Mouse (Mus musculus): ENCODE measurements at regions not wholly inside any gene's neighbourhood (a gene's known extent, or its start where the extent isn't known, plus 50 kb on each side); places are given as distances from the start of the nearest gene placed in this dataset.

GRCm38 (mm10) chr8:28341236-28341635, 893.8 kb downstream of the Poteg start:
- H3K4me3 ChIP-seq (ENCODE audit: low read length): no peak overlapping the region
- no peak overlapping the region for H3K27ac ChIP-seq (ENCODE audit: low read depth, low read length)
- 88% methylated on average over 11 of the region's 11 CpGs for WGBS
- H3K9me3 ChIP-seq (ENCODE audit: control insufficient read depth, low read length): no peaks in the 10 kb centered on the region
- H3K9ac ChIP-seq (ENCODE audit: low read depth, low read length): no peak overlapping the region
- no peaks in the 10 kb centered on the region for H3K4me1 ChIP-seq (ENCODE audit: control insufficient read depth, insufficient read depth, low read length)
- no peak overlapping the region for H3K4me2 ChIP-seq (replicated peaks; ENCODE audit: low read depth, low read length)
- no peaks in the 10 kb centered on the region for H3K27me3 ChIP-seq (ENCODE audit: control insufficient read depth, insufficient read depth, low read length)
- no peaks in the 10 kb centered on the region for H3K36me3 ChIP-seq (ENCODE audit: control insufficient read depth, insufficient read depth, low read length)
- no peak for ATAC-seq (ENCODE audit: low FRiP score, low TSS enrichment)

- H3K4me3 ChIP-seq (ENCODE audit: low read length): no peak overlapping the region
- no peaks in the 10 kb centered on the region for H3K36me3 ChIP-seq (ENCODE audit: control insufficient read depth, insufficient read depth, low read length)
- no peak overlapping the region for H3K4me2 ChIP-seq (replicated peaks; ENCODE audit: low read depth, low read length)
- no peak for ATAC-seq (ENCODE audit: low FRiP score, low TSS enrichment)
- H3K9me3 ChIP-seq (ENCODE audit: control insufficient read depth, low read length): no peaks in the 10 kb centered on the region
- H3K9ac ChIP-seq (ENCODE audit: low read depth, low read length): no peak overlapping the region
- no peaks in the 10 kb centered on the region for H3K27me3 ChIP-seq (ENCODE audit: control insufficient read depth, insufficient read depth, low read length)
- no peak overlapping the region for H3K27ac ChIP-seq (ENCODE audit: low read depth, low read length)
- H3K4me1 ChIP-seq (ENCODE audit: control insufficient read depth, insufficient read depth, low read length): no peaks in the 10 kb centered on the region
These were observed 919.0 kb downstream of the Poteg start for GRCm38 (mm10) chr8:28366470-28366869.

GRCm38 (mm10) chr8:28367361-28367760, 919.9 kb downstream of the Poteg start:
- no peak for ATAC-seq (ENCODE audit: low FRiP score, low TSS enrichment)
- Histone ChIP-seq H3K36me3 (ENCODE audit: control insufficient read depth, insufficient read depth, low read length) (no peaks in the 10 kb centered on the region), H3K27ac (ENCODE audit: low read depth, low read length) (no peak overlapping the region), H3K27me3 (ENCODE audit: control insufficient read depth, insufficient read depth, low read length) (no peaks in the 10 kb centered on the region), H3K4me2 (replicated peaks; ENCODE audit: low read depth, low read length) (no peak overlapping the region), H3K4me3 (ENCODE audit: low read length) (no peak overlapping the region), H3K4me1 (ENCODE audit: control insufficient read depth, insufficient read depth, low read length) (no peaks in the 10 kb centered on the region), H3K9ac (ENCODE audit: low read depth, low read length) (no peak overlapping the region), H3K9me3 (ENCODE audit: control insufficient read depth, low read length) (no peaks in the 10 kb centered on the region)
- WGBS: 77% methylated on average over 3 of the region's 3 CpGs

GRCm38 (mm10) chr8:28371752-28372151, 924.3 kb downstream of the Poteg start:
- no peaks in the 10 kb centered on the region for H3K27me3 ChIP-seq (ENCODE audit: control insufficient read depth, insufficient read depth, low read length)
- WGBS: 72% methylated on average over 1 of the region's 1 CpGs
- ATAC-seq (ENCODE audit: low FRiP score, low TSS enrichment): no peak
- H3K9me3 ChIP-seq (ENCODE audit: control insufficient read depth, low read length): no peaks in the 10 kb centered on the region
- no peak overlapping the region for H3K4me2 ChIP-seq (replicated peaks; ENCODE audit: low read depth, low read length)
- no peak overlapping the region for H3K27ac ChIP-seq (ENCODE audit: low read depth, low read length)
- H3K4me3 ChIP-seq (ENCODE audit: low read length): no peak overlapping the region
- H3K9ac ChIP-seq (ENCODE audit: low read depth, low read length): no peak overlapping the region
- H3K4me1 ChIP-seq (ENCODE audit: control insufficient read depth, insufficient read depth, low read length): no peaks in the 10 kb centered on the region
- no peaks in the 10 kb centered on the region for H3K36me3 ChIP-seq (ENCODE audit: control insufficient read depth, insufficient read depth, low read length)

GRCm38 (mm10) chr8:28400141-28400540, 952.7 kb downstream of the Poteg start:
- no peak for ATAC-seq (ENCODE audit: low FRiP score, low TSS enrichment)

GRCm38 (mm10) chr8:28427544-28428135, 980.2 kb downstream of the Poteg start:
- Histone ChIP-seq H3K9ac (ENCODE audit: low read depth, low read length) (no peak overlapping the region), H3K4me1 (ENCODE audit: control insufficient read depth, insufficient read depth, low read length) (no peaks in the 10 kb centered on the region), H3K4me2 (replicated peaks; ENCODE audit: low read depth, low read length) (no peak overlapping the region), H3K27me3 (ENCODE audit: control insufficient read depth, insufficient read depth, low read length) (no peaks in the 10 kb centered on the region), H3K9me3 (ENCODE audit: control insufficient read depth, low read length) (no peaks in the 10 kb centered on the region), H3K4me3 (ENCODE audit: low read length) (no peak overlapping the region), H3K36me3 (ENCODE audit: control insufficient read depth, insufficient read depth, low read length) (no peaks in the 10 kb centered on the region), H3K27ac (ENCODE audit: low read depth, low read length) (no peak overlapping the region)
- no peak for ATAC-seq (ENCODE audit: low FRiP score, low TSS enrichment)
- 71% methylated on average over 7 of the region's 7 CpGs for WGBS

More at GRCm38 (mm10) chr8:28400141-28400540, 952.7 kb downstream of the Poteg start:
- WGBS: 70% methylated on average over 1 of the region's 1 CpGs
- no peaks in the 10 kb centered on the region for H3K4me1 ChIP-seq (ENCODE audit: control insufficient read depth, insufficient read depth, low read length)
- H3K27ac ChIP-seq (ENCODE audit: low read depth, low read length): no peak overlapping the region
- H3K4me2 ChIP-seq (replicated peaks; ENCODE audit: low read depth, low read length): no peak overlapping the region
- H3K27me3 ChIP-seq (ENCODE audit: control insufficient read depth, insufficient read depth, low read length): no peaks in the 10 kb centered on the region
- H3K9me3 ChIP-seq (ENCODE audit: control insufficient read depth, low read length): no peaks in the 10 kb centered on the region
- no peaks in the 10 kb centered on the region for H3K36me3 ChIP-seq (ENCODE audit: control insufficient read depth, insufficient read depth, low read length)
- H3K9ac ChIP-seq (ENCODE audit: low read depth, low read length): no peak overlapping the region
- H3K4me3 ChIP-seq (ENCODE audit: low read length): no peak overlapping the region

- ATAC-seq (ENCODE audit: low FRiP score, low TSS enrichment): no peak
- WGBS: 87% methylated on average over 2 of the region's 2 CpGs
- no peaks in the 10 kb centered on the region for H3K36me3 ChIP-seq (ENCODE audit: control insufficient read depth, insufficient read depth, low read length)
- no peak overlapping the region for H3K4me2 ChIP-seq (replicated peaks; ENCODE audit: low read depth, low read length)
- H3K9me3 ChIP-seq (ENCODE audit: control insufficient read depth, low read length): no peaks in the 10 kb centered on the region
- no peaks in the 10 kb centered on the region for H3K27me3 ChIP-seq (ENCODE audit: control insufficient read depth, insufficient read depth, low read length)
- H3K9ac ChIP-seq (ENCODE audit: low read depth, low read length): no peak overlapping the region
- no peaks in the 10 kb centered on the region for H3K4me1 ChIP-seq (ENCODE audit: control insufficient read depth, insufficient read depth, low read length)
- no peak overlapping the region for H3K4me3 ChIP-seq (ENCODE audit: low read length)
- H3K27ac ChIP-seq (ENCODE audit: low read depth, low read length): no peak overlapping the region
These were observed 1025.7 kb downstream of the Poteg start for GRCm38 (mm10) chr8:28473190-28473589.

GRCm38 (mm10) chr8:28487913-28488312, 1040.4 kb downstream of the Poteg start:
- Histone ChIP-seq H3K27ac (ENCODE audit: low read depth, low read length) (no peak overlapping the region), H3K4me2 (replicated peaks; ENCODE audit: low read depth, low read length) (no peak overlapping the region), H3K4me1 (ENCODE audit: control insufficient read depth, insufficient read depth, low read length) (no peaks in the 10 kb centered on the region), H3K9me3 (ENCODE audit: control insufficient read depth, low read length) (no peaks in the 10 kb centered on the region), H3K36me3 (ENCODE audit: control insufficient read depth, insufficient read depth, low read length) (no peaks in the 10 kb centered on the region), H3K4me3 (ENCODE audit: low read length) (no peak overlapping the region), H3K27me3 (ENCODE audit: control insufficient read depth, insufficient read depth, low read length) (no peaks in the 10 kb centered on the region), H3K9ac (ENCODE audit: low read depth, low read length) (no peak overlapping the region)
- WGBS: 81% methylated on average over 3 of the region's 3 CpGs
- no peak for ATAC-seq (ENCODE audit: low FRiP score, low TSS enrichment)

- Histone ChIP-seq H3K27me3 (ENCODE audit: control insufficient read depth, insufficient read depth, low read length) (no peaks in the 10 kb centered on the region), H3K27ac (ENCODE audit: low read depth, low read length) (no peak overlapping the region), H3K4me1 (ENCODE audit: control insufficient read depth, insufficient read depth, low read length) (no peaks in the 10 kb centered on the region), H3K4me3 (ENCODE audit: low read length) (no peak overlapping the region), H3K9me3 (ENCODE audit: control insufficient read depth, low read length) (no peaks in the 10 kb centered on the region; the same call in 1 of the 2 replicates), H3K4me2 (replicated peaks; ENCODE audit: low read depth, low read length) (no peak overlapping the region), H3K9ac (ENCODE audit: low read depth, low read length) (no peak overlapping the region), H3K36me3 (ENCODE audit: control insufficient read depth, insufficient read depth, low read length) (no peaks in the 10 kb centered on the region)
- no peak for ATAC-seq (ENCODE audit: low FRiP score, low TSS enrichment)
- WGBS: 85% methylated on average over 5 of the region's 5 CpGs
These were observed 1056.2 kb downstream of the Poteg start for GRCm38 (mm10) chr8:28503488-28504319.

All from kidney, embryonic 14.5 days (tissue).